Mouse (Mus musculus) frontal cortex, postnatal 25 days (tissue): ENCODE data around the gene Rcc2.

Experiments
- DNase-seq, 2 experiments: peaks; one replicate each; pipeline ENCODE4 v3.0.0; 2022; ENCODE audit warnings: low spot score in 2 of 2

Gene Rcc2

GRCm38 (mm10) chr4:140755811-140756210 lies 55.5 kb downstream of the Rcc2 start:
- no peak for DNase-seq

GRCm38 (mm10) chr4:140761601-140762000 lies 61.3 kb downstream of the Rcc2 start:
- no peak for DNase-seq

- DNase-seq: no peak
Measured at GRCm38 (mm10) chr4:140763158-140763557, 62.8 kb downstream of the Rcc2 start.

- no peak for DNase-seq
Measured at GRCm38 (mm10) chr4:140765936-140766335, 65.6 kb downstream of the Rcc2 start.

- no peak for DNase-seq
Measured at GRCm38 (mm10) chr4:140768973-140769372, 68.6 kb downstream of the Rcc2 start.

GRCm38 (mm10) chr4:140770433-140770832 lies 70.1 kb downstream of the Rcc2 start:
- DNase-seq: no peak

GRCm38 (mm10) chr4:140771091-140771490 lies 70.8 kb downstream of the Rcc2 start:
- DNase-seq: no peak
